Mouse (Mus musculus) heart, embryonic 11.5 days (tissue): ENCODE data around the gene Slc51b. TPM values are rescaled to one million over a fixed set of nuclear protein-coding genes. Genes with fewer than 3 reads are reported as not detected.

Experiments
- ATAC-seq: fragments of 200-750 bp; cut with Nextera tagmentation; replicated peaks from 2 replicates; pipeline ENCODE4 v1.8.0; 2017; ENCODE audit warnings: moderate library complexity; ENCODE audit not compliant: insufficient number of reproducible peaks, low FRiP score, low TSS enrichment
- H3K27ac ChIP-seq: fragments of 300-500 bp; sonication (generic); 2 replicates; pipeline ENCODE4 v1.5.1; 2014; ENCODE audit warnings: mild to moderate bottlenecking, low read depth, low read length
- H3K27me3 ChIP-seq: fragments of 300-500 bp; sonication (generic); 2 replicates; pipeline ENCODE4 v1.6.1; 2014; ENCODE audit warnings: mild to moderate bottlenecking, low read length, mixed read lengths; ENCODE audit not compliant: control insufficient read depth, insufficient read depth
- H3K36me3 ChIP-seq: fragments of 300-500 bp; sonication (generic); 2 replicates; pipeline ENCODE4 v1.6.1; 2014; ENCODE audit warnings: mild to moderate bottlenecking, low read length, moderate library complexity, mixed read lengths; ENCODE audit not compliant: control insufficient read depth, insufficient read depth
- H3K4me1 ChIP-seq: fragments of 300-500 bp; sonication (generic); 2 replicates; pipeline ENCODE4 v1.6.1; 2014; ENCODE audit warnings: low read length; ENCODE audit not compliant: control insufficient read depth, insufficient read depth
- H3K4me2 ChIP-seq: fragments of 300-500 bp; sonication (generic); 2 replicates; pipeline ENCODE4 v1.6.1; 2014; ENCODE audit warnings: mild to moderate bottlenecking, moderate library complexity
- H3K4me3 ChIP-seq: fragments of 300-500 bp; sonication (generic); 2 replicates; pipeline ENCODE4 v1.5.1; 2014; ENCODE audit warnings: low read depth, low read length
- H3K9ac ChIP-seq: fragments of 300-500 bp; sonication (generic); 2 replicates; pipeline ENCODE4 v1.6.1; 2014; ENCODE audit warnings: mild to moderate bottlenecking, low read depth, low read length, moderate library complexity
- H3K9me3 ChIP-seq: fragments of 300-500 bp; sonication (generic); replicated peaks from 2 replicates; pipeline ENCODE4 v1.6.1; 2016; ENCODE audit warnings: low read length; ENCODE audit not compliant: control insufficient read depth
- WGBS: fragments of 180-500 bp; shearing (Covaris S2); extraction: QIAGEN DNeasy Blood & Tissue Kit; methylation state at CpG from one replicate; pipeline ENCODE4 v1.1.7; 2014; ENCODE audit not compliant: insufficient replicate concordance; 5-methylcytosine and 5-hydroxymethylcytosine counted together
- polyA plus RNA-seq: library from polyadenylated mRNA; unstranded; fragments of >200 nt; fragmentation: Nextera tagmentation; extraction: Ambion mirVana; gene quantifications from 2 replicates; pipeline ENCODE4 v1.2.1, GENCODE M21; 2014

Gene Slc51b
- polyA plus RNA-seq, 1 experiment from 2014 or later = not detected

DNA sequence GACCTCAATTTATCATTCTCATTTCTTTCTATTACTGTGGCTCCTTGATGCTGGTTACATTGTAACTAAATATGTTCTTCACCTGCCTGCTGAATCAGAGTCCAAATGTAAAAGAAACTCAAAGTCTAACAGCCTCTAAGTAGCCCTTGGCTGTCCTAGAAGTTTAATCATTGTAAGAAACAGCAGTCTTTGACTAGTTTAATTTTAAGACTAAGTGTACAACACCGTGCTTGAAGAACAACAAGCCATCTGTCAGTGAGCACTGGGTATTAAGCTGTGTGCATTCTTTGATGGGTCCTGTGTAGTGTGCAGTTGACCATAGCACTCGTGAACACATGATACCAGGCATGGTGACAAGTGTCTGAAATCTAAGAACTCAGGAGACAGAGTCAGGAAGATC lies 4.8 kb upstream of the Slc51b start:
- no peak for ATAC-seq
- H3K4me1 ChIP-seq = no peaks in the 10 kb centered on the region
- no peaks in the 10 kb centered on the region for H3K36me3 ChIP-seq
- no peaks in the 10 kb centered on the region for H3K27me3 ChIP-seq
- H3K9me3 ChIP-seq = no peaks in the 10 kb centered on the region
- H3K27ac ChIP-seq = no peak overlapping the region
- H3K4me2 ChIP-seq = no peak overlapping the region
- WGBS = 68% methylated on average over 2 of the region's 2 CpGs
- H3K9ac ChIP-seq = no peak overlapping the region
- no peak overlapping the region for H3K4me3 ChIP-seq

DNA sequence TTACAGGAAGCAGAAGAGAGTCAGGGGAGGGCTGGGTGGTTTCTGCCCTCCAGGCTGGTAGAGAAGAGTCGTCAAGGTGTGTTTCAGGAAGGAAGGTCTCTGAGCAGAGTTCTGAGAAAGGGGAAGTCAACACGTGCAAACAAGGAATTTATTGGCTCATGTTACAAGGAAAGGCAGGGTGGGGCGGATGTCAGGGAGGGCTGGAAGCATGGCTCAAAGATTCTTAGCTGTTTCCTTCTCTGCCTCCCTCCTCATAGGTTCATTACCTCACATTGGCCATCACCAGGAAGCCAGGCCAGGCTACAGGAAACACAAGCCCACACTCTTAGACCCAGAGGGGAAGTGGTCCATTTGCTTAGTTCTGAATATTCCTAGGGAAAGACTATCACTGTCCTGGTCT lies 1.6 kb upstream of the Slc51b start:
- Histone ChIP-seq H3K36me3 (no peaks in the 10 kb centered on the region), H3K4me3 (no peak overlapping the region), H3K9ac (no peak overlapping the region), H3K27ac (no peak overlapping the region), H3K4me2 (no peak overlapping the region), H3K4me1 (no peaks in the 10 kb centered on the region), H3K27me3 (no peaks in the 10 kb centered on the region), H3K9me3 (no peaks in the 10 kb centered on the region)
- ATAC-seq = no peak
- WGBS = 33% methylated on average over 3 of the region's 3 CpGs

DNA sequence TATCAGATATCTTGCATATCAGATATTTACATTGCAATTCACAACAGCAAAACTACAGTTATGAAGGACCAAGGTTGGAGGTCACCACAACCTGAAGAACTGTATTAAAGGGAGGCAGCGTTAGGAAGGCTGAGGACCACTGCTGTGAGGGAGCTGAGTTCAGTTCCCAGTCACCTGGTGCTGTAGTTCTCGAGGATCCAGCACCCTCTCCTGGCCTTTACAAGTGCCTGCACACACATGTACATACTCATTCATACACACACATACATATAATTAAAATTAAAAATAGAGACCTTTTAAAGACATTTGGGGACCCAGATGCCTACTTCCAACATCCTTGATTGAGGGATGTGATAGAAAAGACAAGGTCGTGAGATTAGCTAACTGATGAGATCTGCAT lies 3.1 kb downstream of the Slc51b start:
- no peak for ATAC-seq
- Histone ChIP-seq H3K9ac (no peak overlapping the region), H3K4me1 (no peaks in the 10 kb centered on the region), H3K9me3 (no peaks in the 10 kb centered on the region), H3K4me3 (no peak overlapping the region), H3K27me3 (no peaks in the 10 kb centered on the region), H3K4me2 (no peak overlapping the region), H3K27ac (no peak overlapping the region), H3K36me3 (no peaks in the 10 kb centered on the region)
- WGBS = 63% methylated on average over 3 of the region's 3 CpGs

DNA sequence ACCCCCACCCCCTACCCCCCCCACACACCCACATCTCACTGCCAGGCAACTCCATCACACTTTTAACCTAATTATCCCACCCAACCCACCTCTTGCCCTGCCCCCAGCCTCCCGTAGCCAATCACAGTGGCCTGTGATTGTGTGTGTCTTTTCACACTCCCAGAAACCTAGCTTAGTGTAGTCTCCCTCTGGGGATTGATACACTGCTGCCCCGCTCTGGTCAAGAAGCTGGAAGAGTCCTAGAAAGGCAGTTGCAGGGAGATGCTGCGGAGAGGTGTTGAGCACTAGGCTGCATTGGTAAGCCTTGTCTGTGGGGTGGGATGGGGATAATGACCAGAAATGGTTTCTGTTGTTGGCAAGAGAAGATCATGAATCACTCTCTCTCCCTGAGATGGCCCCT lies 5.0 kb downstream of the Slc51b start:
- H3K27ac ChIP-seq = no peak overlapping the region
- H3K36me3 ChIP-seq = no peaks in the 10 kb centered on the region
- H3K4me2 ChIP-seq = no peak overlapping the region
- H3K4me3 ChIP-seq = no peak overlapping the region
- no peaks in the 10 kb centered on the region for H3K4me1 ChIP-seq
- ATAC-seq = no peak
- no peak overlapping the region for H3K9ac ChIP-seq
- WGBS = 42% methylated on average over 3 of the region's 3 CpGs
- no peaks in the 10 kb centered on the region for H3K27me3 ChIP-seq
- no peaks in the 10 kb centered on the region for H3K9me3 ChIP-seq

DNA sequence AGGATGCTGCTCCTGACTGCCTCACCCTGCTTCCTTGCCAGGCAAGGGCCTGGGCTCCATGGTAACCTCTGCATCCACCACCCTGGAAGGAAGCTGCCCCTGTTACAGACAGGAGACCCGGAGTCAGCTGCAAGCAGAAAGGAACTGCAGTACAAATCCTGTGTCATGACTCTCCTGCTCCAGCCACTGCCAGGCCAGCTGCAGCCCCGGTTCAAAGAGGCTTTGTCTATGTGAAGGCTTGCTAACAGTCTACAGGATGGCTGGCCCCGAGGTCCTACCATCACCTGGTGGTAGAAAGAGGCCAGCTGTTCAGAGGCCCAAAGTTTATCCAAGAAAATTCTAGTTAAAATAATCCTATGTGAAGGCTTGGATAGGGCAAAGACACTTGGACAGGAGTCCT lies 11.4 kb downstream of the Slc51b start:
- no peak for ATAC-seq
- WGBS = 69% methylated on average over 3 of the region's 3 CpGs
- Histone ChIP-seq H3K9me3 (no peaks in the 10 kb centered on the region), H3K36me3 (no peaks in the 10 kb centered on the region), H3K4me2 (no peak overlapping the region), H3K4me1 (no peaks in the 10 kb centered on the region), H3K27ac (no peak overlapping the region), H3K27me3 (no peaks in the 10 kb centered on the region), H3K9ac (no peak overlapping the region), H3K4me3 (no peak overlapping the region)

DNA sequence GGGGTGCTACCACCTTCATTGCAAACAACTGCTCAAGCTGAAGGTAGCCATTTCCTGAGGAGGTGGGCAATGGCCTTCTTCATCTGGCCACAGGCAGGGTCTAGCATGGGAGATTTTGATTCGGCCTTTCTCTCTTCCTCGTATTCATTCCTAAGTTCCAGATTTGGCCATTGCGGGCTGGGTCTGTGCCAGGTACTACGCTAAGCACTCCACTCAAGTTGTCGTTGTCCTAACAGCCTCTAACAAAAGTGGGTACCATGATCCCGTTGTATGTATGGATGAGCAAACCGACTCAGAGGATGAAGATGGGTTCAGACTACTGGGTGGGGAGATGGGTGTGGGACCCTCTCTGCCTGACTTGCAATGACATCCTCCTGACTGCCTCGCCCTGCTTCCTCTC lies 12.4 kb downstream of the Slc51b start:
- WGBS = 92% methylated on average over 8 of the region's 8 CpGs
- H3K4me2 ChIP-seq = no peak overlapping the region
- ATAC-seq = no peak
- no peak overlapping the region for H3K9ac ChIP-seq
- H3K27ac ChIP-seq = no peak overlapping the region
- no peaks in the 10 kb centered on the region for H3K9me3 ChIP-seq
- no peaks in the 10 kb centered on the region for H3K4me1 ChIP-seq
- H3K4me3 ChIP-seq = no peak overlapping the region
- no peaks in the 10 kb centered on the region for H3K27me3 ChIP-seq
- H3K36me3 ChIP-seq = no peaks in the 10 kb centered on the region

DNA sequence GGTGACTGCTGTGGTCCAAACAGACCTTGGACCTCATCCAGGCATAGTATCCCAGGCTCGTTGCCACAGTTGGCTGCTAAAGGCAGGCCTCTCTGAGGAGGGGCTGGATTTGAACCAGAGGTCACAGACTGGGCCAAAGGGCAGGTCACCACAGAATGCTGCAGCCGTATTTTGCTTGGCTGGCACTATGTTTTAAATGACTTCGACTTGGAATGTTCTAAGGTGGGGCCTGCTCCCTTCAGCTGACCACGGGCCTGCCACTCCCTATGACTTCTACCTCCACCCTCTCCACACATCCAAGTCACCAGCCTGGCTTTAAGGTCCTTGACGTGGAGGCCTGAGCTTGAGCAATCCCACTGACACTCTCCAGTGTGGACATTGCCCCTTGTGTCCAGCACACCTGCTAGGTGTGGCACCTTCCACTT lies 13.9 kb downstream of the Slc51b start:
- no peaks in the 10 kb centered on the region for H3K36me3 ChIP-seq
- ATAC-seq = no peak
- no peaks in the 10 kb centered on the region for H3K27me3 ChIP-seq
- no peak overlapping the region for H3K4me2 ChIP-seq
- no peaks in the 10 kb centered on the region for H3K9me3 ChIP-seq
- no peak overlapping the region for H3K9ac ChIP-seq
- 64% methylated on average over 5 of the region's 5 CpGs for WGBS
- no peaks in the 10 kb centered on the region; the same call in 1 of the 2 replicates for H3K4me1 ChIP-seq
- H3K4me3 ChIP-seq = no peak overlapping the region
- no peak overlapping the region for H3K27ac ChIP-seq

DNA sequence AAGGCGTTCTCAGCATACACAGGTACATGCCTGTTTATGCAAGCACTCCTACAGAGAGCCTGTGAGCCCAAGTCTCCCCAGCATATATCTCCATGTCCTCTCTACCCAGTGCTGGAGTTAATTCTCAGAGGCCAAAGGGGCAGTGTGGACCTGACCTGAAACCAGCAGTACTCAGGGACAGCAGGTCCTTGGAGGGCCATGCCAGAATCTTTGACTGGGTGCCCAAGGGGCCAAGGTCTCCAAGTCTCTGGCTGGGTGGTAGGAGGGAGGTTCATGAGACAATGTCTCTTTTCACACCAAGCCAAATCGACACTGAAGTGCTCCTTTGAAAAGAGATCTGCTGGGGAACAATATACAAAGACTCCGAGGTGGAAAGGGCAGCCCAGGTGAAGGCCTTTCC lies 14.9 kb downstream of the Slc51b start:
- H3K9ac ChIP-seq = no peak overlapping the region
- 77% methylated on average over 3 of the region's 3 CpGs for WGBS

DNA sequence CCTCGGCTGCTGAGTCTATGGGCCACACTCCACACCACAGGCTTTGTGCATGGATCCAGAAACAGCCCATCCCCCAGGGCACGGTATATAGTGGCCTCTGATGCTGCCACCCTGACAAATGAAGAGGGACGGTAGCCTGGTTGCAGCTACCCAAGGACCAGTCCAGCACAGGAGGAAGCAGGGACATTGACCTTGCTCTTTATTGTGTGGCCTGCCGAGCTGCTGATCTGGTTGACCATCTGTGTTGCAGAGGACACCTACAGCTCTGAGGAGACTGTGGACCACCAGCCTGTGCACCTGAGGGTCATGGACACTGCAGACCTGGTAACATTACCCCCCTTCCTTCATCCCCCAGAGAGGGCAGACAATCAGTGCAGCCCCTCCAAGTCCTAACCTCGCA lies 15.4 kb downstream of the Slc51b start:
- ATAC-seq = no peak

More for the DNA sequence above, 14.9 kb downstream of the Slc51b start:
- Histone ChIP-seq H3K4me1 (no peaks in the 10 kb centered on the region; the same call in 1 of the 2 replicates), H3K4me2 (no peak overlapping the region), H3K4me3 (no peak overlapping the region), H3K27ac (no peak overlapping the region), H3K36me3 (no peaks in the 10 kb centered on the region), H3K9me3 (no peaks in the 10 kb centered on the region), H3K27me3 (no peaks in the 10 kb centered on the region)
- no peak for ATAC-seq

More for the DNA sequence above, 15.4 kb downstream of the Slc51b start:
- Histone ChIP-seq H3K4me3 (no peak overlapping the region), H3K36me3 (no peaks in the 10 kb centered on the region), H3K9ac (no peak overlapping the region), H3K27me3 (no peaks in the 10 kb centered on the region), H3K4me1 (no peaks in the 10 kb centered on the region; the same call in 1 of the 2 replicates), H3K4me2 (no peak overlapping the region), H3K9me3 (no peaks in the 10 kb centered on the region), H3K27ac (no peak overlapping the region)
- WGBS = 72% methylated on average over 5 of the region's 5 CpGs
